Mouse (Mus musculus): ENCODE measurements around the gene Akt1s1.

DNA sequence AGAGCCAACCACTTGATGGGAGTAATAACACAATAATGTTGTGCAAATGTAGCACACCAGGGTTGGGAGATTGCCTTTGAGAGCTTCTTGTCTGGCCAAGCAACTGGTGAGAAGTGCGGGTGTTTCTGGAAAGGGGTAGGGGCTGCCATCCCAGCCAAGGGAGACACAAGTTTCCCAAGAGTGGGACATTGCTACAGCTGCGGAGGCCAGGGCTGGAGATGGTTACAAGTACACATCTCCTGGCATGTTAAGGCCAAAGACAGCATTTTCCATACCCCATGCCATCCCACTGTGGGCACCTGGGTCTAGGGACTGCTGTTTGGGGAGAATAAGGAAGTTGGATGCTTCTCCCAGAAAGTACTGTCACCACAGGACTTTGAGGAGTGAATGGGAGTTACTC, 4.3 kb downstream of the Akt1s1 start:
- TF ChIP-seq CTCF (IDR thresholded peaks at IDR 0.05; ENCODE audit: low read depth, low read length) = no peak
- TF ChIP-seq POLR2A (IDR thresholded peaks at IDR 0.05; ENCODE audit: extremely low read depth, insufficient read depth, low read length) = no peak
